Mouse (Mus musculus): ENCODE data around the gene Lrrc19.

- TF ChIP-seq CTCF (IDR thresholded peaks at IDR 0.05) (no peak), POLR2A (IDR thresholded peaks at IDR 0.05; ENCODE audit: insufficient read depth, low read depth, low read length) (no peak)
Measured at GRCm38 (mm10) chr4:94681181-94681580, 31.2 kb upstream of the Lrrc19 start.
